19 mouse cellular contexts compared by ENCODE assay signal in genomic region chr2:20770171-20770570, GRCm38 (mm10).
"Had no signal": no experiment of that assay in that cellular context is flagged by ENCODE, and none has a peak within 500 bp of the region (broad histone marks: within the 10 kb centered on the region; RNA-seq: fewer than 3 reads in every experiment).

No protein-coding gene starts in this region.

- H3K4me1 ChIP-seq: midbrain, embryonic 10.5 days; midbrain, embryonic 12.5 days; neural tube, embryonic 13.5 days; neural tube, embryonic 15.5 days had no signal

- H3K9ac ChIP-seq: lung, embryonic 14.5 days; midbrain, embryonic 12.5 days; neural tube, embryonic 13.5 days; neural tube, embryonic 15.5 days had no signal

- H3K4me3 ChIP-seq: midbrain, embryonic 10.5 days; midbrain, embryonic 12.5 days; myocyte; neural tube, embryonic 13.5 days; neural tube, embryonic 15.5 days had no signal

- H3K9me3 ChIP-seq: midbrain, embryonic 10.5 days; midbrain, embryonic 12.5 days; neural tube, embryonic 13.5 days; neural tube, embryonic 15.5 days had no signal

- H3K4me2 ChIP-seq: lung, embryonic 14.5 days; midbrain, embryonic 12.5 days; neural tube, embryonic 13.5 days; neural tube, embryonic 15.5 days had no signal

- H3K36me3 ChIP-seq: midbrain, embryonic 10.5 days; midbrain, embryonic 12.5 days; neural tube, embryonic 13.5 days; neural tube, embryonic 15.5 days had no signal

- H3K27me3 ChIP-seq: midbrain, embryonic 12.5 days; neural tube, embryonic 13.5 days; neural tube, embryonic 15.5 days had no signal

- ATAC-seq: midbrain, embryonic 16.5 days had no signal

- DNase-seq: lung, adult 18-20 months; lung, embryonic 14.5 days; lung, postnatal 10 days; lung, postnatal 4 days; midbrain, embryonic 14.5 days; retina, postnatal 1 day; right cerebral cortex, adult 18-20 months; right cerebral cortex, postnatal 25 days; right cerebral cortex, postnatal 4 days; spleen, adult 18-20 months; thymus, adult 2 months; thymus, postnatal 25 days; thymus, postnatal 4 days had no signal

- H3K27ac ChIP-seq: midbrain, embryonic 10.5 days; midbrain, embryonic 12.5 days; neural tube, embryonic 13.5 days; neural tube, embryonic 15.5 days had no signal
